Mouse (Mus musculus): Measurements from ENCODE around the gene Slmap. TPM values are rescaled to one million over a fixed set of nuclear protein-coding genes. Genes with fewer than 3 reads are reported as not detected.

Slmap gene
- polyA plus RNA-seq, 1 experiment from 2014 or later = 20.2 TPM

Other genes starting within 250 kb of the Slmap start
- gene Dennd6a, start 38.9 kb upstream of the Slmap start, polyA plus RNA-seq (2016; fragmentation: Nextera tagmentation; extraction: Ambion mirVana) = 18.2 and 19.3 TPM in 2 replicates
- gene Arf4, start 103.1 kb upstream of the Slmap start, polyA plus RNA-seq (2016; fragmentation: Nextera tagmentation; extraction: Ambion mirVana) = 203 and 206 TPM in 2 replicates
- 11.1 and 11.3 TPM in 2 replicates for gene Pde12, start 135.0 kb upstream of the Slmap start, polyA plus RNA-seq (2016; fragmentation: Nextera tagmentation; extraction: Ambion mirVana)
- 0.05 and 0.06 TPM in 2 replicates for gene Dnah12, start 158.3 kb upstream of the Slmap start, polyA plus RNA-seq (2016; fragmentation: Nextera tagmentation; extraction: Ambion mirVana)